Mouse (Mus musculus) c-Kit-positive CD71-negative TER-119-negative erythroid progenitor cells, embryonic 14.5 days (primary cell): ENCODE measurements around the gene Olfr1231.

Experiments used
- DNase-seq: peaks from one replicate; pipeline ENCODE4 v3.0.0-alpha.2; 2013; ENCODE audit warnings: low read depth

Olfr1231 gene

DNA sequence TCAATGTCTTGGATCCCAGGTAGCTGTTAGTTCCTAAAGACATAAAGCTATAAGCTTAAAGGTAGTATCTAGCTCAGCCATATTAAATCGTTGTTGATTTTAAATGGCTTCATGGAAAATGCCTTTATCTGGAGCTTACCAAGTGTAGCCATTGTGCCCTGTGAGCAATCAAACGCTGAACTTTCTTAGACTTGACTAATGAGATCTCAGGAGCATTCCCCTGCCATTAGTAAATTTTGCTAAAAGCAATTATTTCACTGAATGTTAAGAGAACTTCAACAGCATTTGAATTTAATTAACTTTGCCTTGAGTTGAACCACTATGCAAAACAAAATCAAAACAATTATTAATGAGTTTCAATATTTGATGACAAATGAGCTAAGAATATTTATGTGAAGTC lies at the start of gene Olfr1231:
Gene Olfr1231, minus strand, starts transcription at position 101 of the 400 bp plus-strand sequence.
- no peak for DNase-seq

DNA sequence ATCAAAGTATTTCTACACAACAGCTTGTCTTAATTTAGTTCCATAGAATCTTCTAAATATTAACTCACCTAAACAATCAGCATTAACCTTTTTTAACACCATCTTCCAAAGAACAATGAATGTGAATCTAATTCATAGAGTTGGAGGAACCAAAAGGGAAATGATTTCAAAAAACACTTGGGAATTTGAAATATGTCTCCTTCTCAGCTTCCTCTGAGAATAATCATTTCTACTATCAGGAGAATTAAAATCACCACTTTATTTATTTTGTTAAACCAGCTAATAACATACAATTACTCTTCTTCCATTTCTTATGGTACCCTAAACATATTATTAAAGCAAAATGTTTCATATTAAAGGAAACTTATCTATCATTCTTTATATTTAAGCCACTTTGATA lies 35.4 kb upstream of the Olfr1231 start, which contains the start of gene Olfr1233:
Gene Olfr1233, minus strand, starts transcription at position 101 of the 400 bp plus-strand sequence.
- DNase-seq, result no peak

DNA sequence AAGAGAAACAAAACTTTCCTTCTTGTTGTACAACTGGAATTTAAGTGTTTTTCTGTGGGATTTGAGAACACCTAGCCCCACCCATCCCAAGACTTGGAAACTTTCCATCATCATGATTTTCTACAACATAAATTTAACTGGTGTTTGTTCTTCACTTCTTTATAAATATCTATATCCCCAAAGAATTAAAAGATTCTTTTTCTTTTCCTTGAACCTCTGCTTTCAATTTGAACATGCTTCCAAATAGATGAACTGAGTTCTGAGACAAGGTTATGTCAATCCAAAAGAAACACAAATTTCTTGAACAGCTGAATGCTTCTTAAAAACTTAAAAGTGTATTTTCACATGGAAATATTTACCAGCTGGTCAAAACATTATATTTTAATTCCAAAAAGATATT lies 22.7 kb upstream of the Olfr1231 start, which contains the start of gene Olfr1232:
Gene Olfr1232, minus strand, starts transcription at position 101 of the 400 bp plus-strand sequence.
- no peak for DNase-seq

DNA sequence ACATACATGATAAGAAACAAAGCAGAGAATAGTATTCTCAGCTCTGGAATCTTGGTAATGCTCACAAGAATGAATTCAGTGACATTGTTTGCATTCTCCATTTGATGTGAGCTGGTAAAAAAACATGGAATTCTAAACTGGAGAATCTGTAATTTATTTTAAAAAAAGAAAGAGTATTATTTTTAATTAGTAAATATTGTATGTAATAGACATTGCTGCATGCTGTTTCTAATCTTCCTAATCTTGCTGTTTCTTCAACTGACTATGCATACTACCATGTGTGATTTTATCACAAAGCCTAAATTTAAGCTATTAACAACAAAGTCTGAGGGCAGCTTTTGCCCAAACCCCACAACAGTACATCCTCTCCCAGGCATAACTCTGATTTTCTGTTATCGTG lies 9.7 kb downstream of the Olfr1231 start, which contains the start of gene Olfr1230:
Gene Olfr1230, minus strand, starts transcription at position 101 of the 400 bp plus-strand sequence.
- no peak for DNase-seq

DNA sequence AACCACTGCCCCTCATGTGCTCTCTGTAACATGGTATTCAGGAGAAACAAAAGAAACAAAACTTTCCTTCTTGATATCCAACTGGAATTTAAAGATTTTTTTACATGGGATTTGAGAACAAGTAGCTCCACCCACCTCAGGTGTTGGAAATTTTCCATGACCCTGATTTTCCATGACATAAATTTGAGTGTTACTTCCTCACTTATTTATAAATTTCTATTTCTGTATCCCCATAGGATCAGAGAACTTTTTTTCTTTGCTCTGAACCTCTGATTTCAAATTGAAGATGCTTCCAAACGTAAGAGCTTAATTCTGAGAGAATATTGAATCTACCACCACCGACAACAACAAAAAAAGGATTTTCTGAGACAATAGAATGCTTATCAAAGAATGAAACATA lies 19.0 kb downstream of the Olfr1231 start, which contains the start of gene Olfr1229:
Gene Olfr1229, minus strand, starts transcription at position 101 of the 400 bp plus-strand sequence.
- no peak for DNase-seq

DNA sequence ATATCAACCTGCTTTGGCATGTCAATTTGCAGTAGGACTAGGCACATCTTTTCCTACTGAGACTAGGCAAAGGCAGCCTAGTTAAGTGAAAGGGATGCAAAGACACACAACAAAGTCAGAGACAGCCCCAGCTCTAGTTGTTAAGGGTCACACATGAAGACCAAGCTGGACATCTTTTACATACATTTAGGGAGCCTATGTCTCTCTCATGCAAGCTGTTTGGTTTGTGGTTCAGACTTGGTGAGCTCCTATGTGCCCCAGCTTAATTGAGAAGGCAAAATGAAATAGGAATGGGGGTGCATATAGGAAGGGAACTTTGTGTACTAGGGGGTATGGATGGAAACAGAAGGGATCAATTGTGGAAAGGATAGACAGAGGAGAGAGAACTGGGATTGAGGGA lies 52.9 kb downstream of the Olfr1231 start, which contains the start of gene Olfr1228:
Gene Olfr1228, minus strand, starts transcription at position 101 of the 400 bp plus-strand sequence.
- no peak for DNase-seq
